Mouse (Mus musculus) adrenal gland, adult (tissue): ENCODE results near the gene Cd180.

Experiments used
- DNase-seq, 2 experiments: peaks; one replicate each; pipeline ENCODE4 v3.0.0; 2022 to 2023; ENCODE audit warnings: low spot score in 1 of 2; ENCODE audit not compliant: inconsistent age in 2 of 2

Gene Cd180

DNA sequence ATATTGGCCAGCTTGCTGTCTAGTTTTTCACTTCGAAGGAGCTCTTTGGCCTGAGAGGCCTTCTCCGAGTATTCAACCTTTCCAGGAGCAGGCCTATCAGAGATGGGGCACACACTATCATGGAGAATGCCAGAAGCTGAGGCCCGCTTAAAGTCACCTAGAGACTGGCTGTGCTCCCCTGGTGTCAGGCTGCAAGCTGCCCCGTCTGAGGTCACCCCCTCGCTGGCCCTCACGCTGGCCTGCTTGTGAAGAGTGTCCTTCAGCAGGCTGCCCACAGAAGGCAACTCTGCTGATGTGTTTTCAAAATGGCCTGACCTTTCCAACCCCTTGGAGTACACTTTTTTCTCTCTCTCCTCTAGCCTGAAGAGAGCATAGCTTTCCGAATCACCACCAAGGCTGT lies 44.5 kb downstream of the Cd180 start:
- DNase-seq = peak; percentile 58 to 74

DNA sequence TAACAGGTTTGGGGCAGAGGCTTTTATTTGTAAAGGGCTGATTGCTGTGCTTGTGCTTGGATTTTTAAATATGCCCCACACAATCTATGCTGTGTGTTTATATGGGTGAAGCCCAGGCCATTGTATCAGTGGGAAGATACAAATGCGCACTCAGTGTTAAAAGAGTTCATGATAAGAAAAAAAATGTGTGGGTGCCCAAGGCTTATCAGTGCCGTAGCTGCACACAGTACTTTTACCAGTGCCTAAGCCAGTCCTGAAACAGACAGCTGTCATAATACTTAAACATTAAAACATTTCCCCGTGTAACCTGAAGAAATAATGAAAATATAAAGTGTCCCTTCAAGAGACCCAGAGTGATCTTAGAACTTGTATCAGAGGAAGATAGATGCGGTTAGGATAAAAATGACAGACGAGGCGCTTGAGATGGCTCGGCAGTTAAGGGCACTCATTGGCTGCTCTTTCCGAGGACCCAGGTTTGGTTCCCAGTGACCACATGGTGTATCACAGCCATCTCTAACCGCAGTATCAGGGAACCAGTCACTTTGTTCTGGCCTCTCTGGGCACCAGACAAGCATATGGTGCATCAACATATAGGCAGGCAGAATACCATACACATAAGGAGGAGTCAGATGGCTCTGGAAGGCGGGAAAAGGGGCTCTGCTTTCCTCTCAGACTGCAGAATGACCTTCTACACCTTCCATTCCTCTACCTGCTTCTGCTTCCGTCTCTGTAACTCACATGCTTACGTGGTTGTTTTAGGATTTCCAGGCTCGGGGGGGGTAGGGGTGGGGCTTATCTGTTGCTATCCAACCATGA lies 46.6 kb downstream of the Cd180 start:
- DNase-seq = no peak

DNA sequence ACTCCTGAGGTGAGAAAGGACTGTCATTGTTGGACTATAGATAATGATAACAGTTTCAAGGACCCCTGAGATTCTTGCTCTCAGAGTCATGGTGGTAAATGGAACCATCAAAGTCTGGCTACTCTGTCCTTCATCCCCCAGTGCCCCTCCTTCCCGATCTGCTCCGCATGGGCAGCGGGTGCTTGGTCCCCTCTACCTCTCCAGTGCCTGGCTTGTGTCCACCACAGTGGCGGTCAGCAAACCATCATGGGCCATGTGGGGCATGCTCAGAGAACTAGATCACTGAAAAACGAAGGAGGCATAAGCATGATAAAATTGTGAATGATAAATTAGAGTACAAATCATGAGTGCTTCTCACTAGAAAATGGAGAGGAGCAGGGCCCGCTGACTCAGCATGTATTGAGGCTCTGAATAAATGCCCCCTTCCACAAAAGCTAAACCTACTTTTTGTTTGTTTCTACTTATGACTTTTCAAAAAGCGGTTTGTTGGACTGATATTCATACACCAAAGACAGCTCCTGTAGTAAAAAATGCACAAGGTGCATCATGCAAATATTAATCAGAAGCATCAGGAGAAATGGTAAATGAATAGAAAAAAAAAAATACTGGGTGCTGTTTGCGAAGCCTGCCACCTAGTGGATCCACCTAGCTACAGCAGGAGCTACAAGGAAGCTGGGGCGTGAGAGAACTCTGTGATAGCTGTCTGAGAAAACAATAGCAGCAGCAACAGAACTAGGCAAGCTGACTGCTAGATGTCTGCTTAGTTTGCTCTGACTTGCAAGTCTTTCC lies 51.3 kb downstream of the Cd180 start:
- DNase-seq = peak; percentile 51 to 85

DNA sequence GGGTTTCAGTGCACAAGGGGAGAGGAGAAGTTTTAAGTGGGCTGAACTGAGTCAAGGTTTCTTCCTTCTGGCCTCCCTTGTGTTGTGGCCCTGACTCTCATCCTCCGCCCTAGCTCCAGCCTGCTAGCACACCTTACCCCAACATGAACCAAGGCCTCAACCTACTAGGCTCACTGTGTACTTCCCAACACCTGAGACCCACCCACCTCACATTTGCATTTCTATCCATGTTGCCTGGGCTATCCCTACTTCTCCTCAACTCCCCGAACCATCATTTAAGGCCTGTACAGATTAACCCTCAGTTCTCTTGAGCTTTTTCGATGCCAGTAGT lies 51.9 kb downstream of the Cd180 start:
- no peak for DNase-seq

DNA sequence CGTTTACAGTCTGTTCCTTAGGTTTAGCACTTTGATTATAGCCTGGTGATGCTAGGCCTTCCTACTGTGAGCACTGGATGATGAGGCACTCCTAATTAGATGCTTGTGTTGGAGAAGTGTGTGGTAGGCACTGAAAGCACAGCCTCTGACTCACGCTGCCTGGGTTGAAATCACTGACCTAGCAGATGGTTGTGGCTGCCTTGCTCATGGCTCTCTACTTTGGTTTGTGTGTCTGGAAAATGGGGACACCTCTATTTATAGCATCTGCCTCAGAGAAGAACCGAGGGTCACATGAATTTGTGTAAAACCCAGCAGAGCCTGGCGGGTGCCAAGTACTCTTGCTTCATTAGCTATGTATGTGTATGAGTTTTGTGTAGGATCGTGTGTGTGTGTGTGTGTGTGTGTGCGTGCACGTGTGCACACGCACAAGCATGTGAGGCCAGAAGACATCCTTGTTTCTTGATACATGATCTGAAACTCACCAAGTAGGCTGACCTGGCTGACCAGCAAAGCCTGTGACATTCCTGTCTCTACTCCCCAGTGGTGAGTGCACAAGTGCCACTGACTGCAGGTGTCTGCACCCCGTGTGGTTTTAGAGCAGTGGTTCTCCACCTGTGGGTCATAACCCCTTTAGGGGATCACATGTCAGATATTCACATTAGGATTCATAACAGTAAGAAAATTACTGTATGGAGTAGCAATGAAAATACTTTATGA lies 52.4 kb downstream of the Cd180 start:
- DNase-seq = peak in 1 of 2 experiments; percentile 36

DNA sequence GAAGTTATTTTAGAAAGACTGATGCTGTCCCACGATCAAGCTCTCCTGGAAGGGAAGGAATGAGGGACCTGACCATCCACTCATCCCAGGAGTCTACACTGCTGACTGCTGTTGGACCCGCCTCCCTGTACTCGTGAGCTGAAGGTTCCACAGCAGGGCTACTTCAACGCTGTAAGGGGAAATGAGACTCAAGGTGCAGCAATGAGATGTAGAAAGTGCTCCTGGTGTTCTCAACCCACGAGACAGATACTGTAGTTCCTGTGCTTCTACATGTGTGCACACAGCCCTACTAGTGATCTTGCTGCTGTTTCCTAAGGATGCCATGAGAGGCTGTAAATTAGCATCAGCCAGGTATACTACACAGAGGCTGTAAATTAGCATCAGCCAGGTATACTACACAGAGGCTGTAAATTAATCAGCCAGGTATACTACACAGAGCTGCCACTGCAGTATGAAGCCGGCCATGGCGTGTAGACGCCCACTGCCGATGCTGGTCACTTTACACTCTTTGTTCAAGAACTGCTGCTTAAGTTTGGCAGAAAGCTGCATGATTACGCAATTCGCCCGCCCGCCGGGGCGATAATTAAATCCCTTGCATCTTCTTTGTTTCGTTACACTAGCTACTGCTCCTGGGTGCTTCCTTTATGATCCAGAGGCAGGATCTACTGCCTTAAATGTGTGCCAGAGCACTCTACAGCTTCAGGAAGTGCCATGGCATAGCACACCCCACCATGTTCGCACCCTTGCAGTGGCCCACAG lies 53.6 kb downstream of the Cd180 start:
- DNase-seq = no peak

DNA sequence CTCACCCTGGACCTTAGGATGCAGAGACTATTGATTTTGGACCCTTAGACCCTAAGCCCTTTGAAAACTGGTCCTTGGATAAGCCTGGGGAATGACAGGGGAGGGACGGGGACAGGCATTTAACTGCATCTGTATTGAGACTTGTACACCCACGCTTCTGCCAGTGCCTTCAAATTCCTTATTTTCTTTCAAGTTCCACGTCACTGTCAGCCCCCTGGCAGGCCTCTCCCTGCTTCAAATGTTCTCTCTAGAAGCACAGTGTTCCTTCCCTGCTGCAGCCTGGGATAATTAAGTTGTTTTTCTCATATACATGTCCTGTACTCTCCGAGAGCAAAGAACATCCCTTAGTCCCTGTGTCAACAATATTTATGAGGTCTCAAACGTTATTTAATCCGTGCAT lies 55.8 kb downstream of the Cd180 start:
- DNase-seq = no peak

DNA sequence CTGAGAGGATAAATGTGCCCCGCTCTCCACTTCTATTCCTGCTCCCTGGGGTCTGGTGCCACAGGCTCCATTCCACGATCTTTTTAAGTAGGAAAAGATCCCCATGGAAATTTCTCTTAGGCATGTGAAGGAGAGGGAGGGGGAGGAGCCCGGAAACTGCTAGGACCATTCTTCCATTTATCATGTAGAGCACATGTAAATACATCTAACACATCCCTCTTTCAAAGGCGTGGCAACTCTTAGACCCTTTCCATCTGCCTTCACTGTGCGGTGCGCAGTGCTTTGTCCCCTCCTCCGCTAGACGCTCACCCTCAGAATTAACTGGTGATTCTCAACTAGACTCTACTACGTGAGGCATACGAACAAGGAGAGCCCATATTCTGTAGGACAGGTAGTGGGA lies 56.5 kb downstream of the Cd180 start:
- no peak for DNase-seq

DNA sequence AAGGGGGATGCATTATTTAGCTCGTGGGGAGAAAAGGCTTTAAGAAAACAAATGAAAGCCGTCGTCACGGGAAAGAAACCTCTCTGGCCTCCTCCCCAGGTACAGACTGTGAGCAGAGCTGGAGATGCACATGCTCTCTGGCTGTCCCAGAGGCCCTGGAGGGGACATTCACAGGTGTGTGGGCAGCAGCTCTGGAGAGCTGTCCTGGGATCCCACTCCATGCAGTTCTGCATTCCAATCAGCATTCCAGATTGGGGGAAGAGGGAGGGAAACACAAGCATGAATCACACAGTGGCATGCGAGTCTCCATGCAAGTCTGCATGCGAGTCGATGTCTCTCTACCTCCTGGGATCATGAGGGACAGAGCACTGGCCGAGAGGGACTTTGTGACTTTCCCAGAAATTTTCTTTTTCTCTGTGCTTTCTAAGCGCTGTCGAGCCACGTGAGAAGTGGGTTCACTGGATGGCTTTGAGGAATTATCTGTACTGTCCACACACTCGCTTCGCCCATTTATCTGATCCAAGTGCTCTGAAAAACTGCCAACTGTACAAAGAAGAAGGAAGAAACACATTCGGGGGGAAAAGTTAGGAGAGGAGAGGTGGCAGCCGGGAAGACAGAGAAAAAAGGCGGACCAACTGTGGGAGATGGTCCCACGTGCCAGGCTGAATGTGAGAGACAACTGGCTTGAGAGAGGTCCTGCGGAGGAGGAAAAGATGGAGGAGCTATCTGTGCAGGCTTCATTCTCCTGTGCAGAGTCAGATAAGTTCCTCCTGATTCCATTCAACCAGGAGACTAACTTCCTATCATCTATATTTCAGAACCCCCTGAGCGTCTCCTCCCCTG lies 60.6 kb downstream of the Cd180 start:
- no peak for DNase-seq

DNA sequence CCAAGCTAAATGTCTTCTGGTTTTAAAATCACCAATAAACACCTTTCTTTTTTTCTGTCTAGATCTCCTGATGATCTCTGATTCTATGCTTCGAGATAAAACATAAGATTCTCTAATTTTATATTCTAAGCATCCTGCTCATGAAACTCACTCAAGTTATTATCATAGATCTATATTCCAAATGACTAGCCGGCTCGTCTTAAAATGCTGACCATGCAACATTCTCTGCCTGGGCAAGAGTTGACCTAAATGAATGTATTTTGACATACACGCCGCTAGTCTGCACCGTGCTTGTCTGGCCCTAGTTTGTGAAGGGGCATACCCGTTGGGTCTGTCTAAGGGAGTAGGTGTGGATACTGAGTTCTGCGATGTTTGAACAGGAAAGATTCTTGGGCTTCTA lies 61.8 kb downstream of the Cd180 start:
- no peak for DNase-seq

DNA sequence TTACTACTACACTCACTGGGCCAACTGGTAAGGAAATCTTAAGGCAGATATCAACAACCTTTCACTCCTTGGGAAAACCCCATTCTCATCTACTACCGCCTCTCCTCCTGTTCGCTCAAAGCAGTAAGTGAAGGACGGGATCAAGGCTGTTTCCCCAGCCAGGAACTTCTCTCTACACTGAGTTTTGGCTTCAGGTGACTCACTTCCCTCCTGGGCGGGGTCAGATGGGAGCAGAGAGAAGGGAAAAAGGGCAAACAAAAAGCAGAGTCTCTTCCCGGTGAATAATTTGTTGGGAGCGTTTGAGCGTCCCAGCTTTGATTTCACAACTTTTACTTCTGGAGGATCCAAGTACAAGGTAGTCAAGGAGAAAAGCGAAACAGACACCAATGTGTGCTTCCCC lies 62.7 kb downstream of the Cd180 start:
- DNase-seq = peak; percentile 87 to 94

DNA sequence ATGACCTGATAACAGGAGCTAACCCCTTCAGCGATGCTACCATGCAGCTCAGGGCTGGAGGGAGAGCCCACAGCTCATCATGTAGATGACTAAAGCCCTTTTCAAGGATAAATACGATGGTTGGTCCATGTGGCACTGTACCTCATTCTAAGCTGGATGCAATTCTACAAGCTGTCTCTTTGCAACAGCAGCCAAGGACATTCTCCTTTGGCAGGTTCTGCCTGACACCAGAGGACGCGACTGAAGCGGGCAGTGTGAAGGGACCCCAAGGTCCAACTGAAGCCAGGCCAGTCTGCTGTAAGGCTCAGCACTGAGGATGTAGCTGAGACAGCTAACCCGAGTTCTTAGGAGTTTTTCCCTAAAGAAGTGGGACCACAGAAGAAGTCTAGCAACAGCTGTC lies 64.7 kb downstream of the Cd180 start:
- DNase-seq = peak; percentile 63 to 83

DNA sequence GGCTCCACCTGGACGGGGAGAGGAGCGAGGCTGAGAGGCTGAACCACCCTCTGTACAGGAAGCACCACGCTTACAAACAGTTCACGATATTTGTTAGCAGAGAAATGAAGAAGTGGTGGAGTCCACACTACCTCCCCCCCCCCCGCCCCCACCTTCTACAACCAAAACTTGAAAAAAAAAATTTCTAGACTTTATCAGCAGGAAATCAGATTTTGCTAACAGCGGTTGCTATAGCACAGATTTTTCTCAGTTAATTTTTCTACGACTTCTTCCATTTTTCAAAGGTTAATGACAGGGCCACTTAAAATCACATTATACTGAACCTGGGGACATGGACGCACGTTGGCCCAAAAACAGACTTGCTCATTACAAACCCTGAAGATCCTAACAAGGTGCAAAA lies 68.1 kb downstream of the Cd180 start:
- no peak for DNase-seq

DNA sequence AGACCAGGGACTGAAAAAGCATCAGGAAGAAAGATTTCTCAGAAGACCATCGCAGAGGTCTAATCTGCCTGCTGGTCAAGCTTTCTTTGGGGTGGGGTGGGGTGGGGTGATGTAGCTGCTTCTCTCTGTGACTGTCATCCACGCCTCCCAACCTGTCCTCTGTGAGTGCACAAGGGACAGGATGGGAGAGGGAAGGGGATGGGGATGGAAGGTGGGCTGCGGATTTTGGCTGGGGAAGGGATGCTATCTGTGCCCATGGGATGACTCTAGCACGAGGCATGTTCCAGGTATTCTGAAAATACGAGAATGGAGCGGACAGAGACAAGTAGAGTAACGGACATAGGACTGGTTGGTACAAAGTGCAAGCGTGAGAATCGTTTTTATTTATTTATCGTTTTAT lies 68.8 kb downstream of the Cd180 start:
- DNase-seq = no peak

DNA sequence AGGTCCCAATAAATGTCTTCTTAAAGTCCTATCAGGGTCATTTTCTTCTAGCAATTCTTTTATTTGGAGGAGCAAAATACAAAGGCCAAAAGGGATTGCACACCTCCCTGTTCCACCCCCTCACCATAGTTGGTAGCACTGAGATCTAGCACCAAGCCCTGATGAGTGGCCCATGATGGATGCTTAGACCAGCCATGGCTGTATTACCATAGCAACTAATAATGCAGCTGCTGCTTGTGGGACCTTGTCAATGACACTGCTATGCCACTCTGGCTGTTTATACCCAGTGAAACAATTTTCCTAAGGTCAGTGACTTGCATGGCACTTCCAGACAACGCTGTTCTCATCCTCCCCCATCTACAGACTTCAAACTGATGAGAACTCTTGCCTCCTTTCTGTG lies 70.9 kb downstream of the Cd180 start:
- no peak for DNase-seq

DNA sequence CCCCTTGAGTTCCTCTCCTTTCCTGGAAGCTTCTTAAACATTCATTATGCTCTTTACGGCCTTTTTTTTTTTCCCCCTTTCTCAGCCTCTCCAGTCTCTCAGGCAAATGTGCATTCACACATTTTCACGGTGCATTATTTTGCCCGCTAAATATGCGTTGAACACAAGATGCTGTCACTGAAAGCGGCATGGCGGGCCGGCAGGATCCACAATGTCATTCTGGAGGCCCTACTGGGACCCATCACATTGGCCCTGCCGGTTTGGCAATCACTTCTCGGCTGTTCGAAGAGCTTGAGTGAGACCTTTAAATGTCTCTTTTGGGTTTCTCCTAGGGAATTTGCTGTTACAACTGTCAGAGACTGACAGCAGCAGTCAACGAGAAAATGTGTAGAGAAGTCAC lies 71.9 kb downstream of the Cd180 start:
- DNase-seq = no peak

DNA sequence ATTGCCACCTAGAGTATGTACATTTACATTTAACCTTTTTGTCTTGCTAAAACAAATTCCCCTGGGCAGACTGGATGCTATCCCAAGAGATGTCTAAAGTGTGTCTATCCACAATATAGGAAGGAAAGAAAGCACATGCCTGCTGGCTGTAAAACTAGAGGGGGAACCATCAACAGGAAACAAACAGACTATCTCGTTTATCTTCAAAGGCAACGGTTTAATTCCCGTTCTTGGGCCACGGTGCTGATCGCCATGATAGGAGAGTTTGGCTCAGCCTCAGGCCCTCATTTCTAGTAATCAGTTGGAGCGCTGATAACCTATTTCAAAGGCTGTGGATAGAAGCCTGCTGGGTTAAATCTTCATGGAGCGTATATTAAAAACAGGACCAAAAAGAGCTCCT lies 73.8 kb downstream of the Cd180 start:
- DNase-seq = no peak

DNA sequence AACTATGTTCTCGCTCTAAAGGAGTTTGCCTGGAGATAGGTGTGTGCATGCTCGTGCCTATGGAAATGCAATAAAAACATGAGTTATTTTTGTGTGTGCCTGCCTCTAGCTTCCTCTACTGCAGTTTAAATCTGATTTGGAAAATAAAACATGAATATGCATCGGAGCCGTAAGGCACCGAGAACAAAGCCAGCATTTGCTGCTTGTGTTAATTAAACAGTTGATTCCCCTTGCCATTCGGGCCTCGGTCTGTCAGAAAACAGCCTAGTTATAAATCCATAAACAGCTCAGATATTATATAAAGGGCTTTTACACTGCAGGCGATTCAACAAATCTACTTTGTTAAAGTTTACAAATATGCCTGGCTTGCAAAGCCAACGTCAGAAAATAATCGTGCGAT lies 75.2 kb downstream of the Cd180 start:
- DNase-seq = no peak

DNA sequence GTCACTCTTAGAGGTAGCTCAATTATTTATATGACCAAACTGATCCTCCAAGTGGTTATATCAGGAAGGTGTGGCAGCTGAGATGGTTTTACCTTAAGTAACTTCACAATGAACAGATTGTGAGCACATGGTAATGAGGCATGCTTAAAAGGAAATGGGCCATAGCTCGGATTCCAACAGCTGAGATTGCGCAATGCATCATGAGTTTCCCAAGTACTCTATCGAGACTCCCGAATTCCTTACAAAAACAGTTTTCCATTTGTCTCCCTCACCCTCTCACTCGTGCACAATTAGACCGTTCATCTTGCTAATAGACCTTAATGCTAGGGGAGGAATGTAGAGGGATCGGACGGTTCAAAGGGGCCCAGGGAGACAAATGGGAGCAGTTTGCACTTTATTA lies 76.8 kb downstream of the Cd180 start:
- no peak for DNase-seq

DNA sequence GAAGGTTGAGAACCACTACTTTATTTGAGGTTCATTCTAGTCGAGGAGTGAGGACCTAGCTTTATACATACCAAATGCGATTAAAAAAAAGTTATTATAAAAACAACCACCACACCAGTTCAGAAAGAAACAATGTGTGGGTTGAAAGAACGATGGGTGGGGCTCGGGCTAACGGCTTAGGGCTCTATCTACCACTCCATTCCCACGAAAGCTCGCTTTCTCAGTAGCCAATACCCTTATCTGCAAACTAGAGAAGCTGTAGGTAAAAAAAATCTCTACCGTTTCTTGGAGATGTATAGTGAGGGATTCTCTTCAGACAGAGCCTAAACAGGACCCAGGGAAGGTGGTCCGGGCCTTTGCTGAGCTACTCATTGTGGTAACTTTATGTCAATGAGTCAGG lies 79.8 kb downstream of the Cd180 start:
- DNase-seq = no peak
